Mouse (Mus musculus): ENCODE data around the gene Rabif. TPM values are rescaled to one million over a fixed set of nuclear protein-coding genes. Genes with fewer than 3 reads are reported as not detected.
A peak's percentile ranks its signal among the peaks of the same experiment; 100 is the strongest.
"Not testable (repeated sequence)": the region's sequence is repeated elsewhere in the genome, so short reads cannot be mapped to it uniquely, and the experiment has no call there.

The Rabif gene
- 10 to 100 TPM; 27.5 to 28.1 TPM for total RNA-seq (2021)
- long read RNA-seq, experiment 1, transcript Rabif-201 (2 exons, 2,861 nt), result major isoform, 66 of 68 reads
- long read RNA-seq, experiment 1, partial matches to known transcripts, result 0 of 68 reads
- long read RNA-seq, experiment 1, other reads (novel, unspliced or antisense), result 2 of 68 reads
- long read RNA-seq, experiment 2, transcript Rabif-201 (2 exons, 2,861 nt), result major isoform, 50 of 54 reads
- long read RNA-seq, experiment 2, partial matches to known transcripts, result 2 of 54 reads
- long read RNA-seq, experiment 2, other reads (novel, unspliced or antisense), result 2 of 54 reads

GRCm38 (mm10) chr1:134494428-134495215, at the start of gene Rabif:
Gene Rabif, plus strand, starts transcription at chr1:134494648.
- DNase-seq (ENCODE audit: low spot score in 2 of 2), result peak; percentile 98 to 99

GRCm38 (mm10) chr1:134445418-134445817, 49.0 kb upstream of the Rabif start:
- no peak for DNase-seq (ENCODE audit: low spot score in 2 of 2)

DNA sequence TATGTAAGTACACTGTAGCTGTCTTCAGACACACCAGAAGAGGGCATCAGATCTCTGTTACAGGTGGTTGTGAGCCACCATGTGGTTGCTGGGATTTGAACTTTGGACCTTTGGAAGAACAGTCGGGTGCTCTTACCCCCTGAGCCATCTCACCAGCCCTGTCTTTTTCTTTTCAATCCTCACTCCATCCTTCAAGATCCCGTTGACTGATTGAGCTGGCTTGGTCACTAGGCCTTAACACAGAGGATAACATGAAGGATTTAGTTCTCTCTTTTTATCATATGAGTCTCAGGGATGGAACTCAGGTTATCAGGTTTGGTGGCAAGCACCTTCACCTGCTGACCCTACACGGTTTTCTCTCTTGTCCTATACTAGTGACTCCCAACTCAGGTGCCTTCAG, 45.9 kb upstream of the Rabif start:
- not testable (repeated sequence) for DNase-seq (ENCODE audit: low spot score in 2 of 2)

- no peak for DNase-seq (ENCODE audit: low spot score in 2 of 2)
Observed at GRCm38 (mm10) chr1:134450201-134450600, 44.2 kb upstream of the Rabif start.

- peak; percentile 48 to 50 for DNase-seq (ENCODE audit: low spot score in 2 of 2)
Observed at GRCm38 (mm10) chr1:134450986-134451385, 43.5 kb upstream of the Rabif start.

DNA sequence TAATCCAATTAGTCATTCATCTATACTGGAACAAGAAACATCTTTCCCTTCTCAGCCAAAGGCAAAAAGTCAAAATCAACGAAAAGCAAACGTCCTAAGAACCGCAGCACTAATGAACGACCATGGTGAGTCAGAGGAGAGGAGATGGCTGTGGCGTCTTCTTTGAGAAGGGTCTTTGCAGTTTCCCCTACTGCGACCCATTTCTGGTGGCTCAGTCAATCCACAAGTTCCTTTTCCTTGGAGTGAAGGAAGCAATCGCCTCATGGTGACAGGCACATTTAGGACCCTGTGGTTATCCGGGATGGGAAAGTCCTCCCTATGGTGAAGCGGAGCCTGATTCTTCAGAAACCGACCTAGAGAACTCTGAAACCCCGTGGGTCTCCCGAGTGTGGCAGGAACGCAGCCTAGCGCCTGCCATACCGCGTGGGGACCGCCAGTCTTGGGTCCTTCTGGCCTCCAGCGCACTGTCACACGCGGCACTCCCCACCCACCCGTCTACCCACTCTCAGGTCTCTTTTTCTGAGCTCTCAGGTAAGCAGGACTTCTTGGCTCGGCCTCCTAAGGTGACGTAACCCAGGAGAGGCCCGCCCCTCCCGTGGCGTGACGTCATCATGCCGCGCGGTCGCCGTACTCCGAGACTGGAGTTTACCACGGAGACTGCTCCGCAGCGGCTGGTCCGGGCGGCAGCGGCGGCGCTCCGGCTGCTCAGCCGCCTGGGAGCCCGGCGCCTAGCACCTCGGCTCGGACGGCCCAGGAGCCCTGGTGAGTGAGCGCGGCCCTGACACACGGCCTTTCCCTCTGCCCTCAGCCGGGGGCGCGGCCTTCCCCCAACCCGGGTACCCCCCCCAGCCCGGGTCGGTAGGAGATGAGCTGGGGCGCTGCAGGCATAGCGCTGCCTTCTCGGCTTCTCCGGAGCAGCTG, 39.3 kb upstream of the Rabif start, which contains the start of gene Klhl12:
Gene Klhl12, plus strand, starts transcription at position 628 of the 921 bp plus-strand sequence.
- DNase-seq (ENCODE audit: low spot score in 2 of 2), result peak; percentile 95 to 97

DNA sequence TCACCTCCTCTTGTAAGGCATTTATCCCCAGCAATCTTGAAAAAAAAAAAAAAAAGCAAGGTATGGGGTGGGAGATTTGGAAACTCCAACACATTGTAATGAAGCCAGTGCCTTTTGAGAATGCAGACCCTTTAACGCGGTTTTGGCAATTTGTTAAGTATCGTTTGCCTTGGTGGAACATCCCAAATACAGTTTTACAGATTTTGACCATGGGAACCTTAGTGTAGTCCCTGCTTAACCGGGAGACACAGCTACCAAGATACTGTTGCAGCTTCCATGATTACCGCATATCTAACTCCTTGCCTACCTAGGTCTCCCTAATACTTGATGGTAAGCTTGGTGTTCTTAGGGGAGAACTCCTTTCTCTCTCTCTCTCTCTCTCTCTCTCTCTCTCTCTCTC, 38.4 kb upstream of the Rabif start:
- DNase-seq (ENCODE audit: low spot score in 2 of 2), result no peak

- DNase-seq (ENCODE audit: low spot score in 2 of 2), result no peak
Observed at GRCm38 (mm10) chr1:134458139-134458727, 36.2 kb upstream of the Rabif start.

DNA sequence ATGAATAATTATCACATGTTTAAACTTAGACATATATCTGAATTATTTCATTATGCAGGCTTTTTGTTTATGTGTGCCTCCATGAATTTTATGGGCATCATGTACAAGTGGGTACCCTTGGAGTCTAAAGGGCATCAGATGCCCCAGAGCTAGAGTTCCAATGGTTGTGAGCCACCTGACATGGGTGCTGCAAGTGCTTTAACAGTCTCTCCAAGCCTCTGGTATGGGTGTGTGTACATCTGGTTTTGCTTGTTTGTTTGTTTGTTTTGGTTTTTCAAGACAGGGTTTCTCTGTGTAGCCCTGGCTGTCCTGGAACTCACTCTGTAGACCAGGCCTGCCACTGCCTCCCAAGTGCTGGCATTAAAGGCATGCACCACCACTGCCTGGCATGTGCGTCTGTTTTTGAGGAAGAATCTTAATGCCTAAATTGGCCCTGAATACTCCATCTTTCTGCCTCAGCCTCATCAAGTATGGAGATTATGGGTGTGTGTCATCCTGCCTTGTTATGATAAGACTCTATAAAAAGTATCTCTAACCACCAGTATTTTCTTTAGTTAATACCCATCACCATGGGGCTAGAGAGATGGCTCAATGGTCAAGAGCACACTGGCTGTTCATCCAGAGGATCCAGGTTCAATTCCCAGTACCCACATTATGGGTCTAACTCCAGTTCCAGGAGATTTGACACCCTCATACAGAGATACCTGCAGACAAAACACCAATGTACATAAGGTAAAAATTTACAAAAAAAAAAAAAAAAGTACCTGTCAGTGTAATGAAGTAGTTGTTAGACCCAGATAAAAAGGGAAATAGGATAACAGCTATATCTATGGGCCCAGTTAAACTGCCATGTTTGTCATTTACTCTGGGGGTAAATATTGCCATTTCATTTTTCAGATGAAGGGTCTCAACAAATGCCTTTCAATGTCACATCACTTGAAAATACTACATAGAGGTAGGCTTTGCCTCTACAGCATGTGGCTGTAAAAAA, 33.9 kb upstream of the Rabif start:
- no peak for DNase-seq (ENCODE audit: low spot score in 2 of 2)

DNA sequence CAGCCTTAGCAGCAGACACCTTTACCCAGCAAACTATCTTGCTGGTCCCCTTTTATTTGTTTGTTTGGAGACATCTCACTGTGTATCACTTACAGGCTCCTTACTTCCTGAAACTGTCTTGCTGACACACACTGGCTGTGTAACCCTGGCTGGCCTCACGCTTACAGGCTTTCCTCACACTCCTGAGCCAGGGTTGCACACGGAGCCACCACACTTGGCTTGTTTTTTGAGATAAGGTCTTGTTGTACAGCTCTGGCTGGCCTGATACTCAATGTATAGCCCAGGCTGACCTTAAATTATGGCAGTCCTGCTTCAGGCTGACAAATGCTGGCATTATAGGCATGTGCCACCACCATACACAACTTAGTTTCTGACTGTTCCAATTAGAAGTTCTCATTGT, 9.8 kb upstream of the Rabif start:
- DNase-seq (ENCODE audit: low spot score in 2 of 2), result no peak

GRCm38 (mm10) chr1:134490903-134491801, 3.3 kb upstream of the Rabif start:
- DNase-seq (ENCODE audit: low spot score in 2 of 2), result no peak

- no peak for DNase-seq (ENCODE audit: low spot score in 2 of 2)
Observed at GRCm38 (mm10) chr1:134492276-134492675, 2.2 kb upstream of the Rabif start.

DNA sequence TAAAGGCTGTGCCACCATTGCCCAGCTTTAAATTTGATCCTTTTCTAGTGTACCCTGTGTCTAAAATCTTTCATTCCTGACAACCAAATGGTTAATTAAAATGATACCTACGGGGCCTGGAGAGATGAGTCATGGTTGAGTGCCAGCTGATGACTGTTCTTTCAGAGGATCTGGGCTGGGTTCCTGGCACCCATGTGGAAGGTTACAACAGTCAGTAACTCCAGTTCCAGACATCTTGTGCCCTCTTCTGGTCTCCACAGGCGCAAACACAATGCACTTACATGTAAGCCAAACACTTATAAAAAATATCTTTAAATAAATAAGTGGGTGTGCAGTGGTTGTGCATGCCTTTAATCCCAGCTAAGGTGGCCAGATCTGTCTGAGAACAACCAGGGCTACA, 952 bp upstream of the Rabif start:
- DNase-seq (ENCODE audit: low spot score in 2 of 2), result no peak

DNA sequence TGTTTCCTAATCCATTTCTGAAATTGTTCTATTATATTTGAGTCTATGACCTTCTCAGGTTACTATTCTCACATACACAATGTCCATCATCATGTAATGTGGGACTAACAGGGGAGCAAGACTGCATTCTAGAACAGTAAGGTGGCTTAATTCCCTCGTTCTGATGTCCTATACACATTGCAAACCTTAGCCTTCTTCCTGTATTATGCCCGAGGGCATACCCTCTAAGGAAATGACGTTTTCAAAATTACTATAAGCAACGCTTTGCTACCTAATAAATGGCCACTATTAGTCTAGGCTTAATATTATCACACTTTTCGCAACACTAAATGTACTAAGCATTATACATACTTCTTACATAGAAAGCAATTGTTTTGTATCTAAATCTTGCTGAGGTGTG, 492 bp upstream of the Rabif start:
- no peak for DNase-seq (ENCODE audit: low spot score in 2 of 2)

DNA sequence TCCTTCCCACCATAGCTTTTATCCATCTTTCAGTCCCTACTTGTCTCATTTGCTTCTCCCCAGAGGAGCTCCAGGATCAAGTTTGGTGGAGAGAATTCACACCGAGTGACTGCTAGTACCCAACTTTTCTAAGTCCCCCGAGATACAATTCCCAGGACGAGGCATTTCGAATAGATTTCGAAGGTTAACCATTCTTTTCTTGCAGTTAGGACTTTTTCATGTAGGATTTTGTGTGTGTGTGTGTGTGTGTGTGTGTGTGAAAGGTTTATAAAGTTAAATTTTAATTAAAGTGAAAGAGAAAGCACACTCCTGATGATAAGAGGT, 730 bp downstream of the Rabif start:
- DNase-seq (ENCODE audit: low spot score in 2 of 2), result no peak

DNA sequence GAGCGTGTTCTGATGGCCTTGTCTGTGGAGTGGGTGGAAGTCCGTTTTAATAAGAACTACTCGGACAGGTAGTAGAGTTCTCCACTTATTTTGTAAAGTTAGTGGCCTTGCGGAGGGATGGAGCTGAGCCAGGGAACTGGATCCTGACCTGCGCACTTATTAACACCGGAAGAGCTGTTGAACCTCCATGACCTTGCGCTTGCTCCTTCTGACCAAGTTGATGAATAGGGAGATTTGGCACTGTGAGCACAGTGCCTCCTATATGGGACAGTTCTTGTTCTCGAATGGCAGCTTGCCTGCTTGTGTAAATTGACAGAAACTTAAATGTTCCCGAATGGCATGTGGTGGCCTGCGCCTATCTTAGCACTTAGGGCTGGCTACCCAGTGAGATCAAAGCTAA, 1.5 kb downstream of the Rabif start:
- no peak for DNase-seq (ENCODE audit: low spot score in 2 of 2)

GRCm38 (mm10) chr1:134500916-134501315, 6.5 kb downstream of the Rabif start:
- DNase-seq (ENCODE audit: low spot score in 2 of 2), result no peak

GRCm38 (mm10) chr1:134506201-134506600, 11.8 kb downstream of the Rabif start:
- no peak for DNase-seq (ENCODE audit: low spot score in 2 of 2)

GRCm38 (mm10) chr1:134510018-134510417, 15.6 kb downstream of the Rabif start:
- no peak for DNase-seq (ENCODE audit: low spot score in 2 of 2)

All from left cerebral cortex, adult 18-20 months (tissue).